Mouse (Mus musculus): Measurements from ENCODE around the gene Zfp286. TPM values are rescaled to one million over a fixed set of nuclear protein-coding genes. Genes with fewer than 3 reads are reported as not detected.

The Zfp286 gene
- polyA plus RNA-seq, 1 experiment, result not detected

DNA sequence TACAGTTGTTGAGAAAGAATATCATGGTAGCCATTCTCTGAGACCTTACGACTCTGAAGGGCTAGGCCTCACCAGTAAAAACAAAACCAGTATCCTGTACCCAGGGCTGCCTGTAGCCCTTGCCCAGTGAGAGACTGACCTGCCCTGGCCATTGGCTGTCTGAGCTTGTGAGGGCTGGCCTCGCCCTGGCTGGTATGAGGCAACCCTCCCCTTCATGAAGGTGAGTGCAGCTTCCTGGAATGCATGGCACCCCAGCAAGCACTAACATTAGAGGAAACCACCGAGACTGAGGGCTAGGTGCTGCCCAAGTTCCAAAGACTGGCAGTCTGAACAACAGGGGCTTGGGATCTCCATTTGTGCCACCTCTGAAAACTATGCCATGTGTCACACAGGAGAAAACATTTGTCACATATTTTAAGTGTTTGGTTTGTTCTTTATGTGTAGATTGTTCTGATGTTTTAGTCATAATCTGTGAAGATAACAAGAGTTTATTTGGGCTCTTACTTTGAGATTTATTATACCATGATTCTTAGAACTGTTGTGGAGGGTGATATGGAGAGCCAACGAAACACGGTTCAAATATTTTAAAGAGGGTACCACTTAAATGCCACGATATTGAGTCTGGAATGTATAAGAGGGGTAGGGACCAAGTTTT, 24.8 kb upstream of the Zfp286 start:
- no peak for TF ChIP-seq GATA1 (IDR thresholded peaks at IDR 0.05; ENCODE audit: low read length)

DNA sequence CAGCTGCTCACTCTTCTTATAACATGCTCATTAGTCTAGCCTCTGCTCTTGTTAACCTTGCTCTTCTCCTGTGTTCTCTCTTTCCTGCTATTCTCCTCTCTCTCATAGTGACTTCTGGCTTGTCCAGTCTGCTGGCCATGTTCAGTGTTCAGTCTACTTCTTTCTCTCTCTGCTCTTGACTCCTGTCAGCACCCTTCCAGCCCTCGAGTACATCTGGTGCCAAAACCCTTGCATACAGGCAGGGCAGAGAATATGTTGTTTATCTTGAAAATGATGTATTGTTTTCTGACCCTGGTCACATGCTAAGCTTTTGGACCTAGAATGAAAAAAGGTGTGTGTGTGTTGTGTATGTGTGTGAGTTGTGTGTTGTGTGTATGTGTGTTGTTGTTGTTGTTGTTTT, 24.2 kb upstream of the Zfp286 start:
- no peak for TF ChIP-seq GATA1 (IDR thresholded peaks at IDR 0.05; ENCODE audit: low read length)

- no peak for TF ChIP-seq GATA1 (IDR thresholded peaks at IDR 0.05; ENCODE audit: low read length)
These were observed 23.0 kb upstream of the Zfp286 start for GRCm38 (mm10) chr11:62812268-62812667.

DNA sequence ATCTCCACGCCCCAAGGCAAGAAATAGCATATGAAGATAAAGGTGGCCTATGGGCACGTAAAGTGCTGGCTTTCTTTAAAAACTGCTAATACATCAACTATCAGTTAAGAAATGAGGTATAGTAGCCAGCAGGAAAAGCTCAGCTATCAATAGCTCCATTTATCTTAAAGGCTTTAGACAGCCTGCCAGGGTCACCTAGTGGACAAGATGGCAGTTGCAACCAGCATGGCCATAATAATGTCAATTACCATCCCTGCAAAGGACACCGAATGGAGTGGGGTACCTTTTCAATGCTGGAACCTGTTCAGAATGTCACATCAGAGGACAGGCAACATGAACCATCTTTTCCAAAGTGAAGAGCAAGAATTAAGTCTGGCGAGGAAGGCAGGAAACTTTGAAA, 19.9 kb upstream of the Zfp286 start:
- TF ChIP-seq GATA1 (IDR thresholded peaks at IDR 0.05; ENCODE audit: low read length), result no peak

DNA sequence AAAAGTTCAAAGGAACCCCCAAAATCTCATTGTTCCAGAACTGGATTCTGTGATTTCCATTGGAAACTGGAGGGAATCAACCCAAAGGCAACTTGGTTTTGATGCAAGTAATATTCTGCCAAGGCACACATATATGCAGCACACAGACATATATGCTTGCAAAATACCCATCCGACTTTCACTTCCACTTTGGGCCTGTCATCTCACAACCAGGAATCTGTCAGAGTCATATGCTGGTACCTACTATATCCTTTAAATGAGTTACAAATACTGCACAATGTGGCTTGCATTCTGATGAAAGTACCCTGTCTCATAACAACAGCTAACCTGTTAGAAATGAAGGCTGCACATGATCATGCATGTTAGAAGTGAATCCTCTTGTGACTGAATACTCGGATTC, 18.7 kb upstream of the Zfp286 start:
- no peak for TF ChIP-seq GATA1 (IDR thresholded peaks at IDR 0.05; ENCODE audit: low read length)

DNA sequence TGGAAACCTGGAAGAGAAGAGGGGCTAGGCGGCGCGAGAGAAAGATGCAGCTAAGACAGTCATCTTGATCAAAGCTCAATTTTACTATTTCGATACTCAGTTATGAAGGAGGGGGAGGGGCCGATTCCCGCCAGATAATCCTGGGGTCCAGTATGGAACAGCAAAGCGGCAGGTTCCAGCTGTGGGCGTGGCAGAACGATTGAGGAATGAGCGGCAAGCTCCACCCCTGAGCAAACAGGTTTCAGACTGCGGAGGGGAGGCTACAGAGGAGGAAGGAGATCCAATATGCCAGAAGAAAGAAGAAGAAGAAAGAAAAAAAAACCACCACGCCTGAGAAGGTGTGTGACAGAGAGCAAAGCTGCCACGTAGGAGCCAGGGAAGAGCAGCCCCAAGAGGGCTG, 14.9 kb upstream of the Zfp286 start:
- TF ChIP-seq GATA1 (IDR thresholded peaks at IDR 0.05; ENCODE audit: low read length), result no peak

- no peak for TF ChIP-seq GATA1 (IDR thresholded peaks at IDR 0.05; ENCODE audit: low read length)
These were observed 315 bp upstream of the Zfp286 start for GRCm38 (mm10) chr11:62789617-62789936.

DNA sequence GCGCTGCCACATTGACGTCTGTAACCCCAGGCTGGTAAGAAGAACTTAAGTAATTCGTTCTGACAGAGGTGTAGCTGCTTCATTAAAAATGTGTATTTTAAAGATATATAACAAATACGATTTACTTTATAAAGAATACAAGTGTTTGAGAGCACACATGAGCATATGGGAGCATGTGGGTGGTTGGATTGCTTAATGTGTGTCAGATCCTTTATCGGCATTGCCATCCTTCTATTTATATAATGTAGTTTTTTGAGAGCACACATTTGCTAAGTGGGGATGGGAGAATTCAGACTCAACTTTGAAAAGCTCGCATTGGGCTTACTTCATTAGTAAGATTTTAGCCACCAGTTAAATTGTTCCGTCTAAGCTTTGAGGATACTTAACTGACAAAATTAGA, 12.8 kb downstream of the Zfp286 start:
- no peak for TF ChIP-seq GATA1 (IDR thresholded peaks at IDR 0.05; ENCODE audit: low read length)

DNA sequence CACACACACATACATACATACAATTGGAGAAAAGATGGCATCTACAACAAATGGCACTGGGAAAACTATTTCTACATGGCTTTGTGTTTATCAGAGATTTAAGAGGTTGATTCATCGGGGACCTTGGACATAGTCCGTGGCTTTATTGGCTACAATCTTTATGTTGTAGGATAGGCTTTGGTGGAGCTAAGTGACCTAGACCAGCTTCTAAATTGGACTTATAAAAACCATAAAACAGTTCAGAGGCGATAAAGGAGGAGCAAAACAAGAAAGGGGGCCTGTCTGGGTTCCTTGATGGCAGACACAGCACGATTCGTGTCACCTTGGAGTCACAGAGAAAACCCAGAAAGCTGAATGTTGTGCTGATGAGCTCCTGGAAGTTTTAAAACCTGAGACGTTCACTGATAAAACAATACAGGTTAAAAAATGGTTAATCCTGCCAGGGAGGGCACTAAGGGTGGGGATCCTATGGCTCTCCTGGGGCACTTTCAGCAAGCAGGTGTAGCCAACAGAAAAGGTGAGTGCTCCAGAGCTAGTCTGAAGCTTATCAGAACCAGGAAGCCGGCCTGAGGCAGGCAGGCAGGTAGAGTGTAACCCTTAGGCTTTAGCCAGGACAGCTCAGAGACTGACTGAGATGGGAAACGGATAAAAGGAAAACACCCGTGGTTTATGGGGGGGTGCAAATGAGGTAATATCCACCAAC, 28.4 kb downstream of the Zfp286 start:
- TF ChIP-seq GATA1 (IDR thresholded peaks at IDR 0.05; ENCODE audit: low read length), result no peak

DNA sequence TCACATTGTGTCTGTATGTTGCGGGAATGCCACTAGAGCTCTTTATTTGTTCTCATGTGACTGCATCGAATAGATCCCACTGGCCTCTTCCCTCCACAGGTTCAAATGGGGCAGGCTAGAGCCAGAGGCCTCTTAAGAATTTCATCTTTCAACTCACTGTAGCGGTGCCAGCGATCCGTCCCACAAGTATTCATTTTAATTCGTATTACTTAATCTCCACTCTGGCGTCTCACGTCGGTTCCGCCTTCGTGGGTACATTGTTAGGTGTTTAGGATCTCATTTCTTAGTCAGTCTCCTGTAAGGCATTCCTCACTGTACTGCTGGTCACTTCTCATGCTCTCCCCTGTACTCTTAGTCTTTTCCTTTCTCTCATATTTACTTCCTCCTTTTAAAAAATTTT, 30.8 kb downstream of the Zfp286 start:
- TF ChIP-seq GATA1 (IDR thresholded peaks at IDR 0.05; ENCODE audit: low read length), result no peak

- no peak for TF ChIP-seq GATA1 (IDR thresholded peaks at IDR 0.05; ENCODE audit: low read length)
These were observed 31.4 kb downstream of the Zfp286 start for GRCm38 (mm10) chr11:62757906-62758305.

GRCm38 (mm10) chr11:62757143-62757507, 32.1 kb downstream of the Zfp286 start:
- TF ChIP-seq GATA1 (IDR thresholded peaks at IDR 0.05; ENCODE audit: low read length), result no peak

GRCm38 (mm10) chr11:62756456-62757142, 32.7 kb downstream of the Zfp286 start:
- no peak for TF ChIP-seq GATA1 (IDR thresholded peaks at IDR 0.05; ENCODE audit: low read length)

- no peak for TF ChIP-seq GATA1 (IDR thresholded peaks at IDR 0.05; ENCODE audit: low read length)
These were observed 36.5 kb downstream of the Zfp286 start, which contains the start of gene Gm10428 for GRCm38 (mm10) chr11:62752780-62753179. Gene Gm10428, plus strand, starts transcription at chr11:62753100.

DNA sequence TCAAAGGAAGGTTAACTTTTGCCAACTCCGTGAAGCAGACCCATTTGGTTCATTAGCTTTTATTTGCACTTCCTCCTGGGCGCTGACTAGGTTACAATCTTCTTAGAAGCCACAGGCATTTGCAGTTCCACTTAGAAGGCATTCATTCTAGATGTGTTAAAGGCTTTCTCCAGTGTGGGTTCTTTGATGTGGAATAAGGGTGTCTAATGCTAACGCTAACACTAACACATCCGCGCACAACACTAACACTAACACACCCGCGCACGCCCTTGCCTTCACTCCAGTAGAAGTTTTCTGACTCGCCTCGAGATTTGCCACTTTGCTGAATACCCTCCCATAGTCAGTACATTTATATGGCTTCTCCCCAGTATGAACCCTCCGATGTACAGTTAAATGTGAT, 37.1 kb downstream of the Zfp286 start:
- no peak for TF ChIP-seq GATA1 (IDR thresholded peaks at IDR 0.05; ENCODE audit: low read length)

DNA sequence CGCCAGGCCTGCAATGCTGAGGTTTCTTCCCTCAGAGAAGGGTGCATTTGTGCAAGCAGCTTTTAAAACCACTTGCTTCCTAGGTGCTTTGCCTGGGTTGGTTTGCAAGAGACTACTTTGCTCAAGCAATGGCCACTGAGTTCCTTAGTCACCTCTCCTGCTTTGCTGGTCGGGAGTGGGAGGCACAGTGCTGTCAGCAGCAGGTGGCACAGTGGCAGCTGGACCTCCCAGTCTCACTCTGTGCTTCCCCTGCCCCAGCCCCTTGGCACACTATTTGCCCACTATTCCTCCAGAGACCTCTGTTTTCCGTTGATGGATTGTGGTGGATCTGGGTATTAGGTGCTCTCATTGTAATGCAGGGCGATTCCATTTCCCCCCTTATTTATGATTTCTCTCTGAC, 41.2 kb downstream of the Zfp286 start:
- no peak for TF ChIP-seq GATA1 (IDR thresholded peaks at IDR 0.05; ENCODE audit: low read length)

DNA sequence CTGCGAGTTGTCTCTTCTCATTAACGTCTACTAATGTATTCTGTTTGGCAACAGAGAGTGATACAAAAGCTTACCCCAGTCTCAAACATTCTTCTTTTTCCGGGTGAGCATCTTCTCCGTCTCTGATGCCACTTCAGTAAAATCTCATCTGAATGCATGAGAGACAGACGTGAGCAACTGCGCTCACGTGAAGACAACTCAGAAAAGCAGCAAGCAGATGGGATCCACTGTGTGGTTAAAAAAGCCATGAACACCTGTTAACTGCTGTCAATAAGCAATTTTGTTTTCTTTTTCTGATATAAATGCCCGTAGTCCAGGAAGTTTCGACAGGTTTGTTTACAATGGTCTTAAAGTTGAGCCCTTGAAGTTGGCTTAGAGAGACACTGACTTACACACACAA, 42.0 kb downstream of the Zfp286 start:
- no peak for TF ChIP-seq GATA1 (IDR thresholded peaks at IDR 0.05; ENCODE audit: low read length)

All from G1E-ER4 (cell line).